Mouse (Mus musculus) liver, postnatal 0 days (tissue): Measurements from ENCODE around the gene Plpp1. TPM values are rescaled to one million over a fixed set of nuclear protein-coding genes. Genes with fewer than 3 reads are reported as not detected.

Experiments
- ATAC-seq: fragments of 200-750 bp; cut with Nextera tagmentation; 2 replicates; pipeline ENCODE4 v1.8.0; 2017; ENCODE audit warnings: mild to moderate bottlenecking, moderate library complexity
- DNase-seq: peaks from one replicate; pipeline ENCODE4 v3.0.0-alpha.2; 2016
- H3K27ac ChIP-seq: fragments of 300-500 bp; sonication (generic); 2 replicates; pipeline ENCODE4 v1.5.1; 2014; ENCODE audit warnings: antibody characterized with exemption, moderate library complexity, mild to moderate bottlenecking, low read depth
- H3K27me3 ChIP-seq: fragments of 300-500 bp; sonication (generic); 2 replicates; pipeline ENCODE4 v1.6.1; 2014; ENCODE audit warnings: low read length, control low read depth, mixed read lengths; ENCODE audit not compliant: insufficient read depth
- H3K36me3 ChIP-seq: fragments of 300-500 bp; sonication (generic); replicated peaks from 2 replicates; pipeline ENCODE4 v1.6.1; 2014; ENCODE audit warnings: mild to moderate bottlenecking, control low read depth, low read length, moderate library complexity, mixed read lengths; ENCODE audit not compliant: insufficient read depth
- H3K4me1 ChIP-seq: fragments of 300-500 bp; sonication (generic); 2 replicates; pipeline ENCODE4 v1.6.1; 2014; ENCODE audit warnings: antibody characterized with exemption, mild to moderate bottlenecking, control low read depth; ENCODE audit not compliant: insufficient read depth
- H3K4me2 ChIP-seq: fragments of 300-500 bp; sonication (generic); 2 replicates; pipeline ENCODE4 v1.6.1; 2014; ENCODE audit warnings: low read depth, mild to moderate bottlenecking, low read length, moderate library complexity, mixed read lengths
- H3K4me3 ChIP-seq: fragments of 300-500 bp; sonication (generic); 2 replicates; pipeline ENCODE4 v1.5.1; 2014; ENCODE audit warnings: low read depth, low read length
- H3K9ac ChIP-seq: fragments of 300-500 bp; sonication (generic); replicated peaks from 2 replicates; pipeline ENCODE4 v1.6.1; 2014; ENCODE audit warnings: mild to moderate bottlenecking, moderate library complexity
- H3K9me3 ChIP-seq: fragments of 300-500 bp; sonication (generic); 2 replicates; pipeline ENCODE4 v1.6.1; 2016; ENCODE audit warnings: mild to moderate bottlenecking, control low read depth, low read length, mixed read lengths
- CTCF ChIP-seq: sonication (generic); IDR thresholded peaks from 2 replicates; pipeline ENCODE4 v1.5.1; 2016; ENCODE audit warnings: antibody characterized with exemption, low read depth
- EP300 ChIP-seq: IDR thresholded peaks from 2 replicates; pipeline ENCODE4 v1.6.1; 2016; ENCODE audit warnings: antibody characterized with exemption, low read depth, mild to moderate bottlenecking
- WGBS: fragments of 180-500 bp; shearing (Covaris S2); extraction: QIAGEN DNeasy Blood & Tissue Kit; methylation state at CpG from one replicate; pipeline ENCODE4 v1.1.7; 2014; ENCODE audit not compliant: insufficient replicate concordance; 5-methylcytosine and 5-hydroxymethylcytosine counted together
- polyA plus RNA-seq: library from polyadenylated mRNA; unstranded; fragments of >200 nt; fragmentation: Nextera tagmentation; extraction: Ambion mirVana; gene quantifications from 2 replicates; pipeline ENCODE4 v1.2.1, GENCODE M21; 2015

The Plpp1 gene
- polyA plus RNA-seq, 1 experiment from 2014 or later = 55.4 TPM

- H3K36me3 ChIP-seq = no peaks in the 10 kb centered on the region
- H3K27me3 ChIP-seq = no peaks in the 10 kb centered on the region
- no peak overlapping the region for H3K9ac ChIP-seq
- H3K4me2 ChIP-seq = no peak overlapping the region
- peaks cover 3% of the 10 kb centered on the region; the same call in 1 of the 2 replicates for H3K4me1 ChIP-seq
- no peak for DNase-seq
- no peak overlapping the region for H3K27ac ChIP-seq
- TF ChIP-seq CTCF (no peak), EP300 (no peak)
- H3K9me3 ChIP-seq = no peaks in the 10 kb centered on the region
- whole genome bisulfite sequencing = 83% methylated on average over 3 of the region's 3 CpGs
- no peak for ATAC-seq
- no peak overlapping the region for H3K4me3 ChIP-seq
Measured at GRCm38 (mm10) chr13:112818125-112818524, 17.5 kb downstream of the Plpp1 start.

GRCm38 (mm10) chr13:112822413-112822812 lies 21.8 kb downstream of the Plpp1 start:
- Histone ChIP-seq H3K27me3 (no peaks in the 10 kb centered on the region), H3K4me2 (no peak overlapping the region), H3K4me3 (no peak overlapping the region), H3K27ac (no peak overlapping the region), H3K9me3 (no peaks in the 10 kb centered on the region), H3K36me3 (peaks cover 8% of the 10 kb centered on the region), H3K9ac (no peak overlapping the region), H3K4me1 (0 out of 2 replicates have a peak, but pooled peaks cover 3% of the 10 kb centered on the region)
- no peak for DNase-seq
- ATAC-seq = no peak
- 87% methylated on average over 3 of the region's 3 CpGs for WGBS
- no peak for TF ChIP-seq EP300
- TF ChIP-seq CTCF = no peak

- TF ChIP-seq EP300 (no peak), CTCF (no peak)
- Histone ChIP-seq H3K4me1 (0 out of 2 replicates have a peak, but pooled peaks cover 3% of the 10 kb centered on the region), H3K4me2 (no peak overlapping the region), H3K36me3 (peaks cover 8% of the 10 kb centered on the region), H3K27me3 (no peaks in the 10 kb centered on the region), H3K9me3 (no peaks in the 10 kb centered on the region), H3K9ac (no peak overlapping the region), H3K27ac (no peak overlapping the region), H3K4me3 (no peak overlapping the region)
- 88% methylated on average over 6 of the region's 6 CpGs for WGBS
- no peak for ATAC-seq
- DNase-seq = no peak
Measured at GRCm38 (mm10) chr13:112823236-112823910, 22.8 kb downstream of the Plpp1 start.

DNA sequence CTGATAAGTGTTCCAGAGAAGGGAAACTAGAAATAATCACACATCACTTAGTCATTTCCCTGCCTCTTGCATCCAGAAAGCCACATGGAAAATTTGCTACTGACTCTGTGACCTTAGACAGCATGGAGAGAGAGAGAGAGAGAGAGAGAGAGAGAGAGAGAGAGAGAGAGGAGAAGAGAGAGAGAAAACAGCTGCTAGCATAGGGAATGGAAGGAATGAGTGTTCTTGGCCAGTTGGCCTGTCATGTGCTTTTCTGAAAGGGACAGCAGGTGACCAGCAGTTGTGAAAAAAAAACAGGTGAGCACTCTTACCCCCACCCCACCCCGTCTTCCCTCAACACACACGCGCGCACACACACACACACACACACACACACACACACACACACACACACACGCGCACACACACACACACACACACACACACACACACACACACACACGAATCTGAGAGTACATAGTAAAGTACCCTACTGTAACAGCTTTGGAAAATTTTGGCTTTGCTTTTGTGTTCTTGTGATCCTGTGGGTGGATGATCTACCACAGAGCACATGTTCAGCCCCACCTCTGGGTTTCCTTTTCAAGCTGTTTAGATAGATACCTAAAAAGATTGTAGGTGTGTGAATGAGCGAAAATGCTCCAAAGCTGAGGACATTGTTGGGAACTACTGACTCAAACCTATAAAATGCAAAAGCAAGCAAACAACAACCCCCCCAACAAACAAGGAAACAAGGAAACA lies 23.5 kb downstream of the Plpp1 start:
- no peak for DNase-seq
- 64% methylated on average over 8 of the region's 8 CpGs for WGBS
- Histone ChIP-seq H3K4me3 (no peak overlapping the region), H3K9me3 (no peaks in the 10 kb centered on the region), H3K27ac (no peak overlapping the region), H3K4me1 (0 out of 2 replicates have a peak, but pooled peaks cover 3% of the 10 kb centered on the region), H3K9ac (no peak overlapping the region), H3K4me2 (no peak overlapping the region), H3K36me3 (peaks cover 8% of the 10 kb centered on the region), H3K27me3 (no peaks in the 10 kb centered on the region)
- no peak for ATAC-seq
- TF ChIP-seq CTCF (no peak), EP300 (no peak)

DNA sequence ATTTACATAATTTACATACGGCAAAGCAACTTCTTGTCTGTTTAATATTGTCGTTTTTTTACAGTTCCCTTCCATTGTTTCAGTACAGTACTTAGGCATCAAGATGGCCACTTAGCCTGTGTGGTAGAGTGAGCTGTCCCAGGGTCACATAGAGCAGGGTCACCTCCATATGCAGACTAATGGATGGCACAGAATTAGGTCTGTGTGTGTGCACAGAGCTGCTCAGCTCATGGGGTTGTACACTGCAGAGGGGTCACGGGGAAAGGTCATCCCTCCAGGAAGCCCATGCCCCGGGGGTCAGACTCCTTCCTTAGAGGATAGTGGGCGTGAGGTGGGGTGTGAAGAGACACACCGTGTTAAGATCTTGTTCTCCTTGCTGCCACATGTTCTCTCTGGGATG lies 24.9 kb downstream of the Plpp1 start:
- WGBS = 69% methylated on average over 6 of the region's 6 CpGs
- Histone ChIP-seq H3K27ac (no peak overlapping the region), H3K4me2 (no peak overlapping the region), H3K36me3 (peaks cover 9% of the 10 kb centered on the region), H3K9me3 (no peaks in the 10 kb centered on the region), H3K9ac (no peak overlapping the region), H3K4me3 (no peak overlapping the region), H3K4me1 (peaks cover 3% of the 10 kb centered on the region; the same call in 1 of the 2 replicates), H3K27me3 (no peaks in the 10 kb centered on the region)
- ATAC-seq (no peak), DNase-seq (no peak)
- TF ChIP-seq EP300 = no peak
- TF ChIP-seq CTCF = no peak

- Histone ChIP-seq H3K9me3 (no peaks in the 10 kb centered on the region), H3K36me3 (peaks cover 9% of the 10 kb centered on the region), H3K9ac (no peak overlapping the region), H3K4me1 (peaks cover 9% of the 10 kb centered on the region), H3K27ac (0 out of 2 replicates have a peak overlapping the region, but pooled peaks have one; percentile 3), H3K27me3 (no peaks in the 10 kb centered on the region), H3K4me3 (no peak overlapping the region), H3K4me2 (no peak overlapping the region)
- 82% methylated on average over 2 of the region's 2 CpGs for WGBS
- DNase-seq = no peak
- no peak for TF ChIP-seq CTCF
- TF ChIP-seq EP300 = no peak
- ATAC-seq = no peak
Measured at GRCm38 (mm10) chr13:112829619-112830018, 29.0 kb downstream of the Plpp1 start.
